Mouse (Mus musculus) thymus, postnatal 0 days (tissue): ENCODE data around the gene Paf1. TPM values are rescaled to one million over a fixed set of nuclear protein-coding genes. Genes with fewer than 3 reads are reported as not detected.

ENCODE experiments used
- DNase-seq: peaks from one replicate; pipeline ENCODE4 v3.0.0-alpha.2; 2015; ENCODE audit warnings: low spot score
- polyA plus RNA-seq: library from polyadenylated mRNA; unstranded; fragments of >200 nt; fragmentation: Nextera tagmentation; extraction: Ambion mirVana; gene quantifications from 2 replicates; pipeline ENCODE4 v1.2.1, GENCODE M21; 2015

Gene Paf1
- polyA plus RNA-seq, 1 experiment from 2014 or later: 64.0 TPM

DNA sequence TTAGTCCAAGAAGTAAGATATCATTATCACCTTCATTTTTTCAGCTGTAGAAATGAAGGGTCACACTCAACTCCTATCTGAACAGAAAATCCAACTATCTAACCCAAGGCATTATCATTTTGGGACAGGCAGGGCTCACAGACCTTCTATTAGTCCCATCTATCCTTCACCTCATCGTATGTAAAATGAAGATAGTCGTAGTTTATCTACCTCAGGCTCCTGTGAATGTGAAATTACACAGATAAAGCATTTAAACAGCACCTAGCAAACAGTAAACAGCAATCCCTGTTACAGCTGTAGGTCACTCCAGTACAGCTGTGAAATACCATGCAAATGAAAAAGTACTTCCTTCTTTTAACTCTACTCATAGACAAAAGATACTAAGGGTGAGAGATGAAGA is 39.5 kb downstream of the Paf1 start:
- no peak for DNase-seq

DNA sequence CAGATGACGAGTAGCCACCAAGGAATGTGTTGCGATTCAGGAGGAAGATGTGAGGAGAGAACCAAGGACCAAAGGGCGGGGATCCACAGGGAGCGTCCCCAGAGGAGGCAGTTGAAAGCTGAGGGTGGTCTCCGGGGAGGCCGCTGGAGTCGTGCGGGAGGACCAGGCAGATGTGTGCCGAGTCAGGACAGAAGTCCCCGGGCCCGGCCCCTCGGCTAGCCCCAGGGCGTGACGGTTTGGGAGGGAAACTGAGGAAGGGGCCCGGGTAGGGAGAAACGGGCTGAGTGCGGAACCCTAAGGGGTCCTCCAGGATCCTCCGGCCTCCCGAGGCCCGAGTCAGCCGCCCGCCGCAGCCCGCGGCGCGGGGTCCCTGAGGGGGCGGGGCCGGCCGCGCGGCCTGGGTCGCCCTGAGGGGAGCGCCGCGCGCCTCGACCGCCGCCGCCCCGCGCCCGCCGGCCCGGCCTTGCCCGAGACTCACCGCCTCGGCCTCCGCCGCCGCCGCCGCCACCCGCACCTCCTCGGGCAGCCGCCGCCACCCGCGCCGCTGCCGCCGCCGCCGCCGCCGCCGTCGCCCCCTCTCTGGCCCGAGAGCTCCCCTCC is 43.0 kb downstream of the Paf1 start:
- DNase-seq: no peak

DNA sequence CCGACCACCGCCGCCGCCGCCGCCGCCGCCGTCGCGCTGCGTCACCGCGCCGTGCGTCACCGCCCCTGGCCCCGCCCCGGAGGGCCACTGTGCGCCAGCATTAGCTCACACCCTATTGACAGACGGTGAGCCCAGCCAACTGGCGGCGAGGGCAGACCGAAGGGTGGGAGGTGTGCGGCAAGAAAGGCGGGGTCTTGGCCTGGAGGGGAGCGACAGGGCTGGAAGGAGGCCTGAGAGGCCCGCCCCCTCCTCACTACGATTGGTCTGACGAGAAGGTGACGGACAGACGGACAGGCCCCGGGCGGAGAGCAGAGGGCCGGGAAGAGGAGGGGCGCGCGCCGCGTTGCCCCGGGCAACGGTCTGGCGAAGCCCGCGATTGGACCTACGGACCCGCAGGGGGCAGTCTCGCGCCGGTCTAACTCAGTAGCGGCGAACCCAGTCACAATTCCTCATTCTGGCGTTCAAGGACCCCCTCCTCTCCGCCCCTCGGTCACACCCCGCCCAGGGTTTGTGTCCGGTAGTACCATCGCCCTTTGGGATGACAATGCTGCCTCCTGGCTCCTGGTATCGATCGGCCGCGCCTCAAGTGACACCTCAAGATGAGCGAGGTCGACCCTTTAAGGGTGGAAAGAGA is 43.6 kb downstream of the Paf1 start:
- DNase-seq: peak; percentile 100

DNA sequence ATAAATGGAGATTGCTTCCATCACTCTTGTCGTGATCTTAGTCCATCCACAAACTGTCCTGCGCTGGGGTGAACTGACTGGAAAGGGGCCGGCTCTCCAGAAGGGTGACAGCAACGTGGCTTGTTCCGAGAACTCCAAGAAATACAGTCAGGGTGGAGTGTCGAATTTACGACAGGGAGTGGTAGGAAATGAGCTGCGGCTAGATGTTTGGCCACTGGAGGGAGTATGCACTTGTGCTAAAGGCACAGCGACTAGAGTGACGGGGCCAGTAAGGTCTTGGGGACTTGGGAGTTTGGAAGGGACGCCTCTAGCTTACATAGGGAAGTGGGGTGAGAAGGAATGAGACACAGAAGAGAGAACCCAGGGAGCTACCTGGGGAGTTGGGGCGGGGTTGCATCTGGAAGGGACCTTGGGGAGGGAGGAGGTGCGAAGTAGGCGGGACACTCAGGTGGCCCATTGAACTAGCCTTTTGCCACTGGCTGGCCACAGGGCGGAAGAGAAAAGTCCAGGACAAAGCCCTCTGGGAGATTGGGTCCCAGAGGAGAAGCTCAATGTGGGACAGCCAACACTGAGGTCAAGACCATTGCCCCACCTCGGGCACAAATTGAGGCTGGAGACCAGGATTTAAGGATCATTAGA is 44.3 kb downstream of the Paf1 start, which contains the start of gene Gmfg:
Gene Gmfg (plus strand): TSS at position 516 of the 639 bp plus-strand sequence.
- peak; percentile 90 for DNase-seq

DNA sequence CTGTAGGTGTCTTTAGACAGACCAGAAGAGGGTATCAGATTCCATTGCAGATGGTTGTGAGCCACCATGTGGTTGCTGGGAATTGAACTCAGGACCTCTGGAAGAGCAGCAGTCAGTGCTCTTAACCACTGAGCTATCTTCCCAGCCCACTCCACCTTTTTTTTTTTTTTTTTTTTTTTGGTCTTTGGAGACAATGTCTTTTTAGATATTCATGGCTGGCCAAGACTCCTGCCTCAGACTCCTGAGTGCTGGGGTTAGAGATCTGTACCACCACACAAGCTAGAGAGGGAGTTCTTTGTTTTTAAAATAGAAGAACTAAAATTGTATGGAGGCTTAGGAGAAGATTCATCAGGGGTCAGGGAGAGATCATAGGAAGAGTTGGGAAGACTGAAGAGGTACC is 45.2 kb downstream of the Paf1 start:
- DNase-seq: no peak

DNA sequence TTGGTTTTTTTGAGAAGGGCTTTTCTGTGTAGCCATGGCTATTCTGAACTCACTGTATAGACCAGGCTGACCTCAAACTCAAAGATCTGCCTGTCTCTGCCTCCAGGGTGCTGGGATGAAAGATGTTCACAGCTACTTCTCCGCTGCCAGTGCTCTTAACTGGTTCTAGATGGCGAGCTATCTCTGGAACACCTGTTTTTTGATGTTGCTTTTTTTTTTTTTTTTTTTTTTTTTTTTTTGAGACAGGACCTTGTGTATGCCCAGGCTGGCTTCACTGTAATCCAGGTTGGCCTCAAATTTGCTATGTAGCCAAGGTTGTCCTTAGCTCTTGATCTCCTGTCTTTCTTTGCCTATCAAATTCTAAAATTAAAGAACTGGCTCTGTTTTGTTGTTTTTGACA is 46.0 kb downstream of the Paf1 start:
- DNase-seq: no peak

DNA sequence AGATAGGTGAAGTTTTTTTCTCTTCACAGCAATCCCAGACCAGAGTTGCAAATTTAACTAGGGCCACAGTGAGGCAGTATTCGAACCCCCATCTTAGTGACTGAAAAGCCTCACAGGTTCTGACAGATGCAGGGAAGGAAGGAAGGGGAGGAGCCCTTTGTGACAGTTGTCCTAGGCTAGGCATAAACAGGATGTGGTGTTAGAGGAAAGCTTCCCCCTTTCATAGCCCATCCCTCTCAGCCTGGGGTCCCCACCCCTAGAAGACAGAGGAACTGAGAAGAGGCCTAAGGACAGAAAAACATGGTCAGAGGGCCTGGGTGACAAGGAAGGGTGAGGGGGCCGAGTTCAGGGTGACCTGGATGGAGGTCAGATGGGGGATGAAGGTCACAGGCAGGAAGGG is 48.0 kb downstream of the Paf1 start:
- peak; percentile 94 for DNase-seq

DNA sequence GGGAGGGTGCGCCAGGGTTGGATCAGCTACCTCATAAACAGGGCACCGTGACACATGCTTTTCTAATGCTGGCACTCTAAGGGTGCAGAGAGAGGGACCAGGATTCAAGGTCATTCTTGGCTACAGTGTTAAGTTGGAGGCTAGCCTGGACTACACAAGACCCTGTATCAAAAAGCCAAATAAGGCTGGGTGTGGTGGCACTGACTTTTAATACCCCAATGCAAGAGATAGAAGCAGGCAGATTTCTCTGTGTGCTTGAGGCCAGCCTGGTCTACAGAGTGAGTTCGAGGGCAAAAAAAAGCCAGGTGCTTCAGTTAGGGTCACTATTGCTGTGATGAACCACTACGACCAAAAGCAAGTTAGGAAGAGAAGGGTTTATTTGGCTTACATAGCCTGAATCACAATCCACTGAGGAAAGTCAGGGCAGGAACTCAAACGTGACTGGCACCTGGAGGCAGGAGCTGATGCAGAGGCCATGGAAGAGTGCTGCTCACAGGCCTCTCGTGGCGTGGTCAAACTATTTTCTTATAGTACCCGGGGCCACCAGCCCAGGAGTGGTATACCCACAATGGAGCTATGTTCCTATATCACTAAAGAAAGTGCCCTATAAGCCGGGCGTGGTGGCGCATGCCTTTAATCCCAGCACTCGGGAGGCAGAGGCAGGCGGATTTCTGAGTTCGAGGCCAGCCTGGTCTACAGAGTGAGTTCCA is 49.2 kb downstream of the Paf1 start:
- DNase-seq: no peak

DNA sequence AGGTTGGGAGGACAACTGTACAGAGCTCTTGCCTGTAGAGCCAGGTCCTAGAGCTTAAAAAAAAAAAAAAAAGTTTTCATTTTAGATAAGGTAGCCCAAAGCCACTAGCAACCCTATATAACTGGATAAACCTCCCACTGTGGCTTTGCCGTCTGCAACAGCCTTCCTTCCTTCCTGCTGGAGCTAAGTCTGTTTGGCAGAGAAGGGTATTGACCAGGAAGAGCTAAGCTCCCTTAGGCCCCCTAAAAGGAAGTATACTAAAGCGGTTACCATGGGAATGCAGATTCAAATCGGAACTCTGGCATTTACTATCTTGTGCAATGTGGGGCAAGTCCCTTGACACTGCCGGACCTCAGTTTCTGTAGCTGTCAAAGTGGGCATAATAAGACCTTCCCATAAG is 49.9 kb downstream of the Paf1 start:
- no peak for DNase-seq

DNA sequence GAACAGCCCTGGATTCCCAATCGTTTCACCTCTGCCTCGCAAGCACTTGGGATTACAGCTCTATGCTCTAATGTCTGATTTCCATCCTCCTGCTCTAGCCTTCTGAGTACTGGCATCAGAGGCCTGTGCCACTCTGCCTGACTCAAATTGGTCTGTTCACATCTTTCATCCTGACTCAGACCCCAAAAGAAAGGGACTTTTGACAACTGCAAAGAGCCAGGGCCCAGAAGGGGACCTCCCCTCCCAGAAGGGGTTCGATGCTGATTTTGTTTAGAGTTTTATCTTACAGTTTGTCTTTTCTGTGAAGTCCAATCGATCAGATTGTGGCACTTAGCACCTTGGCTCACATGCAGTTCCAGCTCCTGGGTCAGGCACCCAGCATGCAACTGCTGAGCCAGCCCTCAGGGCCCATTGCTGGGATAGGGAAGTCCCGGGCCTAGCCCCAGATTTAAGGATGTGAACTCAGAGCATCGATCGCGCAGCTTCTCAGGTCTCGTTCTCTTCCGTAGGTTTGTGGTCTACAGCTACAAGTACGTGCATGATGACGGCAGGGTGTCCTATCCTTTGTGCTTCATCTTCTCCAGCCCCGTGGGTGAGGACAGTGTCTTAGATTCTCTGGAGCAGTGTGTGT is 51.7 kb downstream of the Paf1 start:
- DNase-seq: no peak

DNA sequence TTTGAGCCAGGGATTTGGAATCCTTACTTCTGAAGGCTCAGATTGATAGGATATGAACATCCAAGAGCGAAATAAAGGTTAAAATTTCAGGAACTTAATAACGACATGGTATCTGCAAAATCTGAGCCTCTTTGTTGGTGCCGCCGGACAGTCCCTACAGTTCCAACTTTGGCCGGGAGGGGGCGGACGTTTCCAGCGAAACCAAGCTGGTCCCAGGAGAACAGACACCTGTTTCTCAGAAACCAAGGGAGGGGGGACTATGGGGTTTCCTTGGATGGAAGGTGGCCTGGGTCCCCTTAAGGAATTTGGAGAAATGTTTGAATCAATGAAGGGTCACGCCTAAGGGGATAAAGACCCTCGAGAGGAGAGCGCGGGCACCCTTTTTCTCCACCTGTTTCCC is 53.7 kb downstream of the Paf1 start:
- peak; percentile 68 for DNase-seq

DNA sequence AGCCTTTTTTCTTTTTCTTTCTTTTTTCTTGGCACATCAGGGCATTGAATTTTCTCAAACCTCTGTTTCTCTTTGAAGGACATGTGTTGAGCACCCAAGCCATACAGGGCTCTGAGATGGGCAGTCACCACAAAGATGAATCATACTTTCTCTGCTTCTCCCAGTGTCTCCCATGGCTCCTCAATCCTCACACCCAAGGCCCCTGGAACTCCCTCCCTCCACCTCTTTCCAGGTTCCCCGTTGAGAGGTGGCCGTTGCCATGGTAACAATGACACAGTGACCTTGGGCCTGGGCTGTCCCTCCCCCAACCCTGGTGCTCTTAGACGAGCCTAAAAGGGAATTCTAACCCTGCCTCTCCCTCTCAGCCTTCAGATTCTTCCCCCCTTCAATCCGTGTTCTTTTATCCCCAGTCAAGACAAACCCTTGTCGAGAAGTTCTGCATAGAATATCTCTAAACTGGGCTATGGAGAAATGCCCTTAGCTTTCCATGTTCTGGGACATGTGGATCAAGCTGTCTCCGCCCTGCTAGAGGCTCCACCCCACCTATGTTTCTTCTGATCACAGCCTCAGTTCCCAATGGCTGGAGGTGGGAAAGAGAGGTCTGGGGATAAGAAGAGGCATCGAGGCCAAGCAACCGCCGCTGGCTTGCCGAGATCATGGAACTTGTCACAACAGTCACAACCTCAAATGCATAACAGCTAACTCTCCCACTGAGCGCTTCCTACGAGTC is 54.5 kb downstream of the Paf1 start:
- DNase-seq: no peak

DNA sequence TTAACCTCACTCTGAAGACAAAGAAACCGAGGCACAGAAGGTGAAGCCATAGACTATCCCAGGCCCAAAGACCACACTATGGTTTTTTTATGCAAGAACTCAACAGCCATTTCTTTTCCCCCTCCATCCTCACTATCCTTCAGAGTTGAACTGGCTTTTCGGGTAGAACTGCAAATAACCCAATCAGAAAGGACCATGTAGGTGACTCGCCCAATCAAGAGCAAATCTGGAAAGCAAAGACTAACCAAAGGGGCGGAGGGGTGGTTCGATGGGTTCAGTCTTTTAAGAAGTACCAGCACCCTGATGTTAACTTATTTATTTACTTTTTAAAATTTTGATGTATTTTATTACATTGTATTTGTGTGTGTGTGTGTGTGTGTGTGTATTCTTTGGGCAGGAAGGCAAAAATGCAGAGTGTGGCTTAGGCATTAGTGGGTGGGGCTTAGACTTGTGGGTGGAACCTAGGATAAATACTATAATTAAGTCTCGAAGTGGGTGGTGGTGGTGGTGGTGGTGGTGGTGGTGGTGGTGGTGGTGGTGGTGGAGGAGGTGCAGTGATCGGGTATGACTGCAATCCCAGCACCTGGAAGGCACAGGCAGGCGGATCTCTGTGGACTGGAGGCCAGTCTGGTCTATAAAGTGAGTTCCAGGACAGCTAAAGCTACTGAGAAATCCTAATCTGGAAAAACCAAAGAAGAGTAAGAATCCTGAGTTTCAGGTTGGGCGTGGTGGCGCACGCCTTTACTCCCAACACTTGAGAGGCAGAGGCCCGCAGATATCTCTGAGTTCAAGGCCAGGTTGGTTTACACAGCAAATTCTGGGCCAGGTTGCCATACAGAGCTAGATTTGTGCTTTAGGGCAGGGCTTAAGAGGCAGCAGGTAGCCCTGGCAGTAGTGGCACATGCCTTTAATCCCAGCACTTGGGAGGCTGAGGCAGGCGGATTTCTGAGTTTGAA is 55.4 kb downstream of the Paf1 start:
- no peak for DNase-seq

Other genes with a start within 250 kb of the Paf1 start
- 147 and 150 TPM in 2 replicates for gene Fbl, start 223.2 kb upstream of the Paf1 start, polyA plus RNA-seq
- 11.5 and 12.4 TPM in 2 replicates for gene Dyrk1b, start 213.5 kb upstream of the Paf1 start, polyA plus RNA-seq
- gene Eid2, start 125.1 kb upstream of the Paf1 start, polyA plus RNA-seq: 3.6 TPM in 2 replicates
- gene Eid2b, start 115.2 kb upstream of the Paf1 start, polyA plus RNA-seq: 7.5 and 8.5 TPM in 2 replicates
- gene Selenov, start 101.8 kb upstream of the Paf1 start, polyA plus RNA-seq: not detected in 2 replicates
- gene Dll3, start 90.7 kb upstream of the Paf1 start, polyA plus RNA-seq: 0.33 and 0.51 TPM in 2 replicates
- gene Timm50, start 80.9 kb upstream of the Paf1 start, polyA plus RNA-seq: 116 and 125 TPM in 2 replicates
- gene Supt5, start 54.2 kb upstream of the Paf1 start, polyA plus RNA-seq: 73.3 and 80.4 TPM in 2 replicates
- gene Rps16, start 42.3 kb upstream of the Paf1 start, polyA plus RNA-seq: 1,689 and 1,723 TPM in 2 replicates
- gene Plekhg2, start 20.4 kb upstream of the Paf1 start, polyA plus RNA-seq: 35.4 and 49.6 TPM in 2 replicates
- 70.6 and 72.0 TPM in 2 replicates for gene Zfp36, start 12.7 kb upstream of the Paf1 start, polyA plus RNA-seq
- gene Med29, start 243 bp upstream of the Paf1 start, polyA plus RNA-seq: 42.0 and 42.5 TPM in 2 replicates
- 777 and 920 TPM in 2 replicates for gene Gmfg, start 44.5 kb downstream of the Paf1 start, polyA plus RNA-seq
- 0.86 and 1.1 TPM in 2 replicates for gene Lrfn1, start 59.0 kb downstream of the Paf1 start, polyA plus RNA-seq
- gene Ifnl2, start 117.5 kb downstream of the Paf1 start, polyA plus RNA-seq: 0.30 TPM in 1 of 2 replicates, not detected in the other
- 0.26 and 0.34 TPM in 2 replicates for gene Ifnl3, start 129.9 kb downstream of the Paf1 start, polyA plus RNA-seq
- 0.27 and 1.1 TPM in 2 replicates for gene Sycn, start 147.9 kb downstream of the Paf1 start, polyA plus RNA-seq
- 0.27 and 0.64 TPM in 2 replicates for gene Nccrp1, start 154.3 kb downstream of the Paf1 start, polyA plus RNA-seq
- gene Samd4b, start 205.2 kb downstream of the Paf1 start, polyA plus RNA-seq: 10.5 and 10.9 TPM in 2 replicates
- gene Pak4, start 205.2 kb downstream of the Paf1 start, polyA plus RNA-seq: 15.4 and 20.3 TPM in 2 replicates
- 0.06 and 0.07 TPM in 2 replicates for gene Acp7, start 238.4 kb downstream of the Paf1 start, polyA plus RNA-seq